Mouse (Mus musculus) cerebellum, adult 2 months (tissue): ENCODE measurements around the gene Akt1s1.

Experiments
- CTCF ChIP-seq: fragments of 200-500 bp; IDR thresholded peaks from 2 replicates; pipeline ENCODE4 v1.5.1; 2011; ENCODE audit warnings: low read depth, mild to moderate bottlenecking, control low read depth, low read length, moderate library complexity, borderline replicate concordance; ENCODE audit not compliant: insufficient read depth
- POLR2A ChIP-seq: fragments of 200-500 bp; IDR thresholded peaks from 2 replicates; pipeline ENCODE4 v1.6.1; 2011; ENCODE audit warnings: low read length, control low read depth, borderline replicate concordance; ENCODE audit not compliant: insufficient read depth

GRCm38 (mm10) chr7:44850146-44850545 lies 1.4 kb downstream of the Akt1s1 start:
- TF ChIP-seq POLR2A (no peak), CTCF (no peak)
